Mouse (Mus musculus): ENCODE measurements around the gene Agfg1. TPM values are rescaled to one million over a fixed set of nuclear protein-coding genes. Genes with fewer than 3 reads are reported as not detected.
"Not testable (repeated sequence)": the region's sequence is repeated elsewhere in the genome, so short reads cannot be mapped to it uniquely, and the experiment has no call there.

Gene Agfg1
- polyA plus RNA-seq, 1 experiment, result 21.7 TPM

DNA sequence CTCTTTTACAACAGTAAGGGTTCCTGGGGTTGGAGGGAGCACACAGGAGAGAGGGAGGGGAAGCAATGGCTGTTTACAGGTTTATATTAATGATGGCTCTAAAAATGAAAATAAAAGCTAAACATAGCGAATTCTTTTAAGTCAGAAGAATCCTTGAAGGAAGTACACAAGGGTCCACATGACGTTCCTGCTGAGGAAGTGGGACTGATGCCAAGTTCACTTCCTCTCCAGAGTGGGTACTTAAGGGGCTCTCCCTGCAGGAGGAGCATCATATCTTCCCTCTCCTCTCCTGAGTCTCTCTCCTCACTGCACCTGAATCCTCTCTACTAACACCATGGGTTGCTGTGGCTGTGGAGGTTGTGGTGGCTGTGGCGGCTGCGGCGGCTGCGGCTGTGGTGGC lies 85.4 kb downstream of the Agfg1 start, which contains the start of gene A030014E15Rik:
TSS of gene A030014E15Rik (plus strand) at position 268 of the 400 bp plus-strand sequence.
- H3K36me3 ChIP-seq (ENCODE audit: control insufficient read depth, insufficient read depth), result no peaks in the 10 kb centered on the region
- TF ChIP-seq POLR2AphosphoS2 (IDR thresholded peaks at IDR 0.05; ENCODE audit: insufficient read length, low read depth), result no peak
- no peak for TF ChIP-seq TCF12 (IDR thresholded peaks at IDR 0.05; ENCODE audit: insufficient read depth, poor library complexity, severe bottlenecking)
- TF ChIP-seq MYOG (IDR thresholded peaks at IDR 0.05; ENCODE audit: control insufficient read depth in 1 of 3, insufficient read depth in 1 of 3, insufficient read length in 2 of 3, low read depth in 2 of 3), result no peak
- no peak for TF ChIP-seq SRF (IDR thresholded peaks at IDR 0.05; ENCODE audit: control insufficient read depth, insufficient read length, low read depth)
- TF ChIP-seq MYOD1 (IDR thresholded peaks at IDR 0.05; ENCODE audit: control insufficient read depth in 1 of 3, insufficient read length in 2 of 3, low read depth in 2 of 3), result no peak
- no peak for TF ChIP-seq E2F4 (IDR thresholded peaks at IDR 0.05; ENCODE audit: insufficient read depth)
- TF ChIP-seq USF1 (IDR thresholded peaks at IDR 0.05; ENCODE audit: low read depth), result no peak
- TF ChIP-seq POLR2A (IDR thresholded peaks at IDR 0.05; ENCODE audit: insufficient read length, low read depth), result no peak
- peaks cover 10% of the 10 kb centered on the region for H3K27me3 ChIP-seq (ENCODE audit: control insufficient read depth, insufficient read depth, insufficient read length)
- no peak within 1 kb of the TSS for H3K4me3 ChIP-seq
- H3K4me2 ChIP-seq (ENCODE audit: low read depth), result no peak within 1 kb of the TSS
- H3ac ChIP-seq (ENCODE audit: control insufficient read depth, insufficient read length), result no peak within 1 kb of the TSS
- H3K79me2 ChIP-seq (ENCODE audit: control insufficient read depth, insufficient read depth), result no peaks in the 10 kb centered on the region

- H3K36me3 ChIP-seq (ENCODE audit: control insufficient read depth, insufficient read depth); H3K4me3 ChIP-seq; H3K4me2 ChIP-seq (ENCODE audit: low read depth); H3ac ChIP-seq (ENCODE audit: control insufficient read depth, insufficient read length); H3K79me2 ChIP-seq (ENCODE audit: control insufficient read depth, insufficient read depth); H3K27me3 ChIP-seq (ENCODE audit: control insufficient read depth, insufficient read depth, insufficient read length): not testable (repeated sequence)
Measured at GRCm38 (mm10) chr1:82930558-82930957, 91.3 kb downstream of the Agfg1 start.

GRCm38 (mm10) chr1:82931326-82931725 lies 92.0 kb downstream of the Agfg1 start, which contains the start of gene Gm6217:
Gm6217 (minus strand) TSS chr1:82931399.
- not testable (repeated sequence) for H3K4me3 ChIP-seq; H3ac ChIP-seq (ENCODE audit: control insufficient read depth, insufficient read length); H3K79me2 ChIP-seq (ENCODE audit: control insufficient read depth, insufficient read depth); H3K36me3 ChIP-seq (ENCODE audit: control insufficient read depth, insufficient read depth); H3K4me2 ChIP-seq (ENCODE audit: low read depth); H3K27me3 ChIP-seq (ENCODE audit: control insufficient read depth, insufficient read depth, insufficient read length)

DNA sequence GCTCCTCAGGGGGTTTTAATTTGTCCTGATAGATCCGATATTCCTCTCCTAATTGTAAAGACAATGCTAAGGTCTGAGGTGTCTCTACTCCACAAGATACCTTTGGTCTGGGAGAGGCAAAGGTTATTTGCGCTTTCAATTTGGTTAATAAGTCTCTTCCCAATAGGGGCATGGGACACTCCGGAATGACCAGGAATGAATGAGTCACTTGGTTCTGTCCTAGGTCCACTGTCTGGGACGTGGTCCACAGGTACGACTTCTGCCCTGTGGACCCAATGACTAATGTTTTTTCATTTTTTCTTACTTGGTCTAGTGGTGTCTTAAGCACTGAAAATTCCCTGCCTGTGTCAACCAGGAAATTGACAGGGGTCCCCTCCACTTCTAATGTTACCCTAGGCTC lies 99.4 kb downstream of the Agfg1 start:
- no peak for TF ChIP-seq POLR2A (IDR thresholded peaks at IDR 0.05; ENCODE audit: insufficient read length, low read depth)
- TF ChIP-seq REST (IDR thresholded peaks at IDR 0.05; ENCODE audit: insufficient read depth, insufficient read length), result no peak
- no peak for TF ChIP-seq SRF (IDR thresholded peaks at IDR 0.05; ENCODE audit: control insufficient read depth, insufficient read length, low read depth)
- TF ChIP-seq MYOG (IDR thresholded peaks at IDR 0.05; ENCODE audit: control insufficient read depth in 1 of 3, insufficient read depth in 1 of 3, insufficient read length in 2 of 3, low read depth in 2 of 3), result no peak
- no peak for TF ChIP-seq POLR2AphosphoS2 (IDR thresholded peaks at IDR 0.05; ENCODE audit: insufficient read length, low read depth)
- TF ChIP-seq MAX (IDR thresholded peaks at IDR 0.05; ENCODE audit: low read depth), result no peak
- no peak for TF ChIP-seq TCF12 (IDR thresholded peaks at IDR 0.05; ENCODE audit: insufficient read depth, poor library complexity, severe bottlenecking)
- TF ChIP-seq USF1 (IDR thresholded peaks at IDR 0.05; ENCODE audit: low read depth), result no peak
- no peak for TF ChIP-seq MYOD1 (IDR thresholded peaks at IDR 0.05; ENCODE audit: control insufficient read depth in 1 of 3, insufficient read length in 2 of 3, low read depth in 2 of 3)
- TF ChIP-seq TCF3 (IDR thresholded peaks at IDR 0.05; ENCODE audit: insufficient read length, low read depth), result no peak
- no peak for TF ChIP-seq E2F4 (IDR thresholded peaks at IDR 0.05; ENCODE audit: insufficient read depth)
- no peak for TF ChIP-seq CEBPB (IDR thresholded peaks at IDR 0.05; ENCODE audit: insufficient read depth, poor library complexity, severe bottlenecking)
- Histone ChIP-seq H3K4me2 (ENCODE audit: low read depth) (no peak overlapping the region), H3K4me3 (no peak overlapping the region), H3K79me2 (ENCODE audit: control insufficient read depth, insufficient read depth) (no peaks in the 10 kb centered on the region), H3K36me3 (ENCODE audit: control insufficient read depth, insufficient read depth) (no peaks in the 10 kb centered on the region), H3K27me3 (ENCODE audit: control insufficient read depth, insufficient read depth, insufficient read length) (no peaks in the 10 kb centered on the region), H3ac (ENCODE audit: control insufficient read depth, insufficient read length) (no peak overlapping the region)

DNA sequence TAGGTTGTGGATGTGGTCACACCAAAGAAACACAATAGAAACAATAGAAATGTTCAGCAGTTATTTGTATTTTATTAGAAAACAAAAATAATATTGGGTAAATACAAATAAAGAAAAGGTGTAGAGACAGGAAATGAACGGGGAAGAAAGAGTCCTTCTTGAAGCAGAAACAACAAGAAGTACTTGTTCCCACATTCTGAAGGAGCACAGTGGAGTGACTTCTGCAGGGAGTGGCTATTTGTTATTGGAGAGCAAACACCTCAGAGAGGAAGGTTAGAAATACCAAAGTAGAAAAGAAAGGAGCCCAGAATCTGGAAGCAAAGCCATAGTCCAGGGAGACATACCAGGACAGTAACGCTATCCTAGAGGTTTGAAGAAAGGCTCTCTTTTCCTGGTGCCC lies 103.2 kb downstream of the Agfg1 start:
- not testable (repeated sequence) for H3K4me3 ChIP-seq; H3K27me3 ChIP-seq (ENCODE audit: control insufficient read depth, insufficient read depth, insufficient read length); H3K4me2 ChIP-seq (ENCODE audit: low read depth); H3K79me2 ChIP-seq (ENCODE audit: control insufficient read depth, insufficient read depth); H3K36me3 ChIP-seq (ENCODE audit: control insufficient read depth, insufficient read depth); H3ac ChIP-seq (ENCODE audit: control insufficient read depth, insufficient read length)

DNA sequence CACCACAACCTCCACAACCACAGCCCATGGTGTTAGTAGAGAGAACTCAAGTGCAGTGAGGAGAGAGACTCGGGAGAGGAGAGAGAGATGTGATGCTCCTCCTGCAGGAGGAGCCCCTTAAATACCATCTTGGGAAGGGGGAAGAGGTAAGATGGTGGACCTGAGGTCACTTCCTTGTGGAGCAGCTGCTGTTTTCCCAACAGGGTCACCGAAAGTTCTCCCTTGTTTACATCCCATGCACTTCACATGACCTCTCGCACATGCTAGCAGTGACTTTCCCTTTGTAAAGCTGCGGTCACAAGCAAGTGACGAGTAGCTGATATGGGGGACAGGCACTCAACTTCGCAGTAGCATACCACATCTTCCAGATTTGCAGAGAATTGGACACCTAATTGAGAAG lies 104.0 kb downstream of the Agfg1 start, which contains the start of gene A030003K21Rik:
TSS of gene A030003K21Rik (minus strand) at position 94 of the 400 bp plus-strand sequence.
- H3K4me3 ChIP-seq; H3K79me2 ChIP-seq (ENCODE audit: control insufficient read depth, insufficient read depth); H3ac ChIP-seq (ENCODE audit: control insufficient read depth, insufficient read length); H3K36me3 ChIP-seq (ENCODE audit: control insufficient read depth, insufficient read depth); H3K27me3 ChIP-seq (ENCODE audit: control insufficient read depth, insufficient read depth, insufficient read length); H3K4me2 ChIP-seq (ENCODE audit: low read depth): not testable (repeated sequence)

DNA sequence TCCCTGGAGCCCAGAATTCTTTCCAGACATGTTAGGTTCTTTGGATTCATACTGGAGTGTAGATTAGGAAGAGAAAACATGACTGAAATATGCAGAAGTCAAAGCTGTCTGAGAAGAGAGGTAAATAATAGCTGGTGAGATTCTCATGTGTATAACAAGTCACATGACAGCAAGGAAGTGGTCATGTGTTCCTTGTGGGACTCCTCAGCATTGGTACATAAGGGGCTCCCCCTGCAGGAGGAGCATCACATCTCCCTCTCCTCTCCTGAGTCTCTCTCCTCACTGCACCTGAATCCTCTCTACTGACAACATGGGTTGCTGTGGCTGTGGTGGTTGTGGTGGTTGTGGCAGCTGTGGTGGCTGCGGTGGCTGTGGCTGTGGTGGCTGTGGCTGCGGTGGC lies 106.7 kb downstream of the Agfg1 start:
- H3K4me3 ChIP-seq; H3K79me2 ChIP-seq (ENCODE audit: control insufficient read depth, insufficient read depth); H3K36me3 ChIP-seq (ENCODE audit: control insufficient read depth, insufficient read depth); H3K4me2 ChIP-seq (ENCODE audit: low read depth); H3ac ChIP-seq (ENCODE audit: control insufficient read depth, insufficient read length); H3K27me3 ChIP-seq (ENCODE audit: control insufficient read depth, insufficient read depth, insufficient read length): not testable (repeated sequence)

Data from myocyte (in vitro differentiated cells).